Mouse (Mus musculus) urinary bladder, postnatal 0 days (tissue): ENCODE data around the gene Nars2. TPM values are rescaled to one million over a fixed set of nuclear protein-coding genes. Genes with fewer than 3 reads are reported as not detected.

Source experiments
- polyA plus RNA-seq: library from polyadenylated mRNA; unstranded; fragments of >200 nt; fragmentation: Nextera tagmentation; extraction: Ambion mirVana; gene quantifications from 2 replicates; pipeline ENCODE4 v1.2.1, GENCODE M21; 2015

The Nars2 gene
- 13.1 and 13.5 TPM in 2 replicates for polyA plus RNA-seq

DNA sequence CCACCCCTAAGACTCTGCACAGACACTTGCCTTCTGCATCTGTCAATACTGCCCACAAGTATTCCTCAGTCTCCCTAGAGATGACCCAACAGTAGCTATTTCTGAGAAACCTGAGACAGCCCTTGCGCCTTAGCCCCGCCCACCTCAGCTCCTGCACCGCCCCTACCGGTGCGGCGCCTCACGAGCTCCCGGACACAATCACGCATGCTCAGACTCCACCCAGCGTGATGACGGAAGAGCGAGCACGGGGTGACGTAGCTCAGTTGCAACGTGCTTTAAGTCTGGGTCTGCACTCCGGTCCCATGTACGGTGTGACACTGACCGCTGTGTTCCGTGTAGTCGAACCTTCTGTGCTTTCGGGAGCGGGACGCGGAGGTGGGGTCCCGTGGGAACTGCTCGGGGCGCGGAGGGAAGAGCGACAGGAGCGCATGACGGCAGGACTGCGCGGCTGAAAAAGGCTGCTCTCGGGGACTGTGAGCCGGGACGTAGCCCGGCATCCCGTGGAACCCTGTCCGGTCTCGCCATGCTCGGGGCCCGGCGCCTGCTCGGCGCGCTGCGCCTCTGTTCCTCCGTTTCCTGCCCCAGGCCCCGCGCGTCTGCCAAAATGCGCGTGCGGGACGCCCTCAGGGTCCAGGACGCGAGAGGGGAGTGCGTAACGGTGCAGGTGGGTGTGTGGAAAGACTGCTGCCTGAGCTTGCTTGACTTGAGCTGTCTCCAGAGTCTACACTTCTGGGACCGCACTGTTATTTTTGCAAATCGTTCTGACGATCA is at the start of gene Nars2:
Nars2 (plus strand) TSS at position 225 of the 771 bp plus-strand sequence.

DNA sequence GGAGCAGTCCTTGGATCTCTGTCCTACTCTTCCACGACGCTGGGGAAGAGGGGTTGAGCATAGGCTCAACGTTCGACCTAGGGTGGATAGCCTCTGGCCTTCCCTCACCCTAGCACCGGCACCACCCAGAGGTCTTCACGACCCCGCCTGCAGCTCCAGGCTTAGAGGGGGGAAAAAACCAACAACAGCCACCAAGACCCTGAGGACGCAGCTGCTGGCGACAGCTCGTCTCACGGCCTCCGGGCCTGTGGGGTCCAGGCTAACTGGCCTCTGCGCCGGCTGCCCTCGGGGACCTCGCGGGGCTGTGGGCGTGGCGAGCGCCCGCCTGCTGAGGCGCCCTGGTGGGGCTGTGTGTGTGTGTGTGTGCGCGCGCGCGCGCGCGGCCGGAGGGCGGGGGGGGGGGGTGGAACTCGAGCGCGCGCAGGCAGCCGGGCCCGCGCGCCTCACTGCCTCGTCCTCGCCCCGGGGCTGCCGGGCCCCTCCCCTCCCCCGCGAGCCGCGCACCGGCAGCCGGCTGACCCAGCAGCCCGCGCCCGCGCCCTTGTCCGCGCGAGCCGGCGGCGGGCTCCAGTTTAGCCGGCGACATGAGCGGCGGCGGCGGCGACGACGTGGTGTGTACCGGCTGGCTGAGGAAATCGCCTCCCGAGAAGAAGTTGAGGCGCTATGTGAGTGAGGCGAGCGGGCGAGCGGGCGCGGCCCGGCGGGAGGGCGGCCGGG is 130.1 kb downstream of the Nars2 start, which contains the start of gene Gab2:
Gab2 (plus strand) TSS at position 345 of the 717 bp plus-strand sequence.

Other genes starting within 250 kb of the Nars2 start
- gene Gab2, start 130.1 kb downstream of the Nars2 start, polyA plus RNA-seq = 7.0 TPM in 2 replicates